ENCODE assay signal across 8 mouse cellular contexts in the genomic region with DNA sequence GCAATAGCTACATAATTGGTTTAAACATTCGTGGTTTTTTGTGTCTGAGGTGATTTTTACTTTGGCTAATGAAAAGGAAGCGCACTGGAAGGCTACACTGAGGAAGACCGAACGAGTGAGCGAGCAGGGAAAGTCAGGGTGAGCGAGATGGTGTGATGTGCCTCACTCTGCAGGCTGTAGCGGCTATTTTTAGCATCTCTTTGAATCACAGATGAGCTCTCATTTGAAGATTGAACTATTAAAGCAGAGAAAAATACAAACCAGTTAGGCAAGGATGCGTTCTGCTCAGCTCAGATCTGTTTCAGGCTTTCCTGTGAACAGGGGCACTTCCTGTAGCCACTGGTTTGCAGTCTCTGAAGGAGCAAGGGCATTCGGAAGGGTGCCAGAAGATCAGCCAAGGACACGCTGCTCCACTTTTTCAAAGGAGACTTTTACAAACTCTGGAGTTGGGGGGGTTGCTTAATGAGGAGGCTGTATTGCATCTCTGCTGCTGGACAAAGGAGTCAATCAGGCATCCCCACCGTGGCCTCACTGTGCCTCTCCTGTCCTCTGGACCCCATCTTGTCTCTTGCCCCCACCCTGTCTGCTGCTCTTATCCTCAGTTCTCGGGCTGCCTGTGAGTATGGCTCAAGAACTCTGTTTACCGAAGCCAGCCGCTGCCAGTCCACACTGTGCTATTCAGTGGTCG. TPM values are rescaled to one million over a fixed set of nuclear protein-coding genes. Genes with fewer than 3 reads are reported as not detected.
DNase-seq lines count a peak whose midpoint lies in the region; ATAC-seq and TF ChIP-seq lines count a peak whose summit lies in the region.

No protein-coding gene starts in this region.

- H3K36me3 ChIP-seq in kidney, embryonic 15.5 days, result no peaks in the 10 kb centered on the region
- no peaks in the 10 kb centered on the region for H3K36me3 ChIP-seq in forebrain, postnatal 0 days (ENCODE audit: insufficient read depth)
- no peaks in the 10 kb centered on the region for H3K36me3 ChIP-seq in neural tube, embryonic 12.5 days
- H3K36me3 ChIP-seq in intestine, embryonic 16.5 days (ENCODE audit: control insufficient read depth, insufficient read depth, low read length), result no peaks in the 10 kb centered on the region

- no peak overlapping the region for H3K4me3 ChIP-seq in kidney, embryonic 15.5 days (replicated peaks)
- no peak overlapping the region for H3K4me3 ChIP-seq in forebrain, postnatal 0 days (ENCODE audit: low read depth, low read length)
- H3K4me3 ChIP-seq in neural tube, embryonic 12.5 days, result no peak overlapping the region
- H3K4me3 ChIP-seq in intestine, embryonic 16.5 days (ENCODE audit: low read length), result no peak overlapping the region

- no peak overlapping the region for H3K4me2 ChIP-seq in kidney, embryonic 15.5 days
- H3K4me2 ChIP-seq in forebrain, postnatal 0 days (ENCODE audit: low read depth), result peak overlapping the region; percentile 10; the same call in 1 of the 2 replicates
- H3K4me2 ChIP-seq in neural tube, embryonic 12.5 days (replicated peaks), result no peak overlapping the region
- no peak overlapping the region for H3K4me2 ChIP-seq in intestine, embryonic 16.5 days (ENCODE audit: low read depth, low read length)

- peak; percentile 52 for DNase-seq in kidney, adult 11 months
- peak; percentile 54 for DNase-seq in forebrain, postnatal 0 days
- peak; percentile 66 to 72 for DNase-seq in layer of hippocampus, postnatal 10 days (ENCODE audit: low spot score in 2 of 2)
- no peak for DNase-seq in thymus, postnatal 14 days
- DNase-seq in spleen, postnatal 14 days (ENCODE audit: low spot score in 2 of 2), result no peak

- no peak for ATAC-seq in kidney, embryonic 15.5 days (replicated peaks; ENCODE audit: low FRiP score)
- ATAC-seq in forebrain, postnatal 0 days, result peak; percentile 49
- 0 out of 2 replicates have a peak, but pooled peaks have one; percentile 23 for ATAC-seq in neural tube, embryonic 12.5 days (ENCODE audit: low FRiP score, low read depth)
- no peak for ATAC-seq in intestine, embryonic 16.5 days

- no peak overlapping the region for H3K27ac ChIP-seq in kidney, embryonic 15.5 days
- H3K27ac ChIP-seq in forebrain, postnatal 0 days (ENCODE audit: low read depth, low read length), result peak overlapping the region; percentile 62
- H3K27ac ChIP-seq in neural tube, embryonic 12.5 days, result no peak overlapping the region
- H3K27ac ChIP-seq in intestine, embryonic 16.5 days (ENCODE audit: low read length), result no peak overlapping the region

- WGBS in kidney, embryonic 15.5 days, result 73% methylated on average over 15 of the region's 15 CpGs
- 31% methylated on average over 15 of the region's 15 CpGs for WGBS in forebrain, postnatal 0 days
- 60% methylated on average over 15 of the region's 15 CpGs for WGBS in neural tube, embryonic 12.5 days
- 65% methylated on average over 15 of the region's 15 CpGs for WGBS in intestine, embryonic 16.5 days

- no peak for TF ChIP-seq CTCF in forebrain, postnatal 0 days (IDR thresholded peaks at IDR 0.05; ENCODE audit: low read depth)

- H3K9ac ChIP-seq in kidney, embryonic 15.5 days, result no peak overlapping the region
- H3K9ac ChIP-seq in forebrain, postnatal 0 days, result no peak overlapping the region
- no peak overlapping the region for H3K9ac ChIP-seq in neural tube, embryonic 12.5 days
- no peak overlapping the region for H3K9ac ChIP-seq in intestine, embryonic 16.5 days (ENCODE audit: low read depth, low read length)

- H3K9me3 ChIP-seq in kidney, embryonic 15.5 days (replicated peaks), result no peaks in the 10 kb centered on the region
- H3K9me3 ChIP-seq in forebrain, postnatal 0 days (ENCODE audit: low read length), result no peaks in the 10 kb centered on the region
- no peaks in the 10 kb centered on the region for H3K9me3 ChIP-seq in neural tube, embryonic 12.5 days
- H3K9me3 ChIP-seq in intestine, embryonic 16.5 days (ENCODE audit: control insufficient read depth, low read length), result no peaks in the 10 kb centered on the region

- H3K27me3 ChIP-seq in kidney, embryonic 15.5 days, result no peaks in the 10 kb centered on the region
- no peaks in the 10 kb centered on the region for H3K27me3 ChIP-seq in forebrain, postnatal 0 days (ENCODE audit: insufficient read depth, low read length)
- H3K27me3 ChIP-seq in neural tube, embryonic 12.5 days (replicated peaks), result no peaks in the 10 kb centered on the region
- no peaks in the 10 kb centered on the region for H3K27me3 ChIP-seq in intestine, embryonic 16.5 days (replicated peaks; ENCODE audit: control insufficient read depth, insufficient read depth, low read length)

- peaks cover 14% of the 10 kb centered on the region for H3K4me1 ChIP-seq in kidney, embryonic 15.5 days
- H3K4me1 ChIP-seq in forebrain, postnatal 0 days (ENCODE audit: insufficient read depth), result peaks cover 29% of the 10 kb centered on the region
- H3K4me1 ChIP-seq in neural tube, embryonic 12.5 days, result peaks cover 35% of the 10 kb centered on the region
- H3K4me1 ChIP-seq in intestine, embryonic 16.5 days (ENCODE audit: control insufficient read depth, insufficient read depth, low read length), result no peaks in the 10 kb centered on the region

RNA-seq across cellular contexts. Expression of gene Wasf3, which starts 28.1 kb away (rescaled TPM):
- 3.2 and 3.3 TPM in 2 replicates for polyA plus RNA-seq in kidney, embryonic 15.5 days (2015; fragmentation: Nextera tagmentation; extraction: Ambion mirVana)
- total RNA-seq in forebrain, postnatal 0 days (2014; rRNA removed), result 26.8 and 33.0 TPM in 2 replicates
- polyA plus RNA-seq in forebrain, postnatal 0 days (2015; fragmentation: Nextera tagmentation; extraction: Ambion mirVana), result 11.7 and 14.3 TPM in 2 replicates
- total RNA-seq in layer of hippocampus, postnatal 10 days (2021), result 10 to 100 TPM; 77.3 to 85.9 TPM
- polyA plus RNA-seq in neural tube, embryonic 12.5 days (2016; fragmentation: Nextera tagmentation; extraction: Ambion mirVana), result 10.9 and 12.0 TPM in 2 replicates
- 1.2 and 1.3 TPM in 2 replicates for polyA plus RNA-seq in intestine, embryonic 16.5 days (2015; fragmentation: Nextera tagmentation; extraction: Ambion mirVana)

Comparison
In these comparisons a context has a peak if more than half of its experiments do, and no peak if none do; other contexts are left out.
1. DNase-seq: peak in kidney, adult 11 months (single experiment), forebrain, postnatal 0 days (single experiment) and layer of hippocampus, postnatal 10 days (2 of 2); none in thymus, postnatal 14 days (single experiment) and spleen, postnatal 14 days (0 of 2).
2. ATAC-seq: peak in forebrain, postnatal 0 days (single experiment) and neural tube, embryonic 12.5 days (single experiment); none in kidney, embryonic 15.5 days (single experiment) and intestine, embryonic 16.5 days (single experiment).